20 mouse cellular contexts compared by ENCODE assay signal in the genomic region with DNA sequence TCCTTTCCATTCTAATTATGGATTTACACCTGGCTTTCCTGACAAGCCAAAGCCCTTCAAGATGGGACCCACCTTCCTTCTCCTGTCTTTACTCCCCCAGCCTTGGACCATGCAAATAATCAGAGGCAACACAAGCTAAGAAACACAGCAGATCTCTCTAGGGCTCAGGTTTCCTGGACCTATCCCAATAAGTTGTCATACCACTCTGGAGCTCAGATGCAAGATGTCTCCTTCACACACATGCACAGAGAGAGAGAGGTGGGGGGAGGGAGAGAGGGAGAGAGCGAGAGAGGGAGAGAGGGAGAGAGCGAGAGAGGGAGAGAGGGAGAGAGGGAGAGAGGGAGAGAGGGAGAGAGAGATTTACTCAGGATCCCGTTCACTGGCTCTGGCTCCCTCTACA. TPM values are rescaled to one million over a fixed set of nuclear protein-coding genes. Genes with fewer than 3 reads are reported as not detected.
DNase-seq lines count a peak whose midpoint lies in the region; ATAC-seq and TF ChIP-seq lines count a peak whose summit lies in the region.
"Had no signal": no experiment of that assay in that cellular context is flagged by ENCODE, and none has a peak within 500 bp of the region (broad histone marks: within the 10 kb centered on the region; RNA-seq: fewer than 3 reads in every experiment).

No protein-coding gene starts in this region.

- H3K27ac ChIP-seq in hindbrain, postnatal 0 days: 0 out of 2 replicates have a peak overlapping the region, but pooled peaks have one; percentile 74
- no peak overlapping the region for H3K27ac ChIP-seq in hindbrain, embryonic 12.5 days
- H3K27ac ChIP-seq in lung, embryonic 15.5 days: peak overlapping the region; percentile 56; the same call in 1 of the 2 replicates
- peak overlapping the region; percentile 89 for H3K27ac ChIP-seq in midbrain, embryonic 15.5 days
- H3K27ac ChIP-seq: liver, embryonic 12.5 days had no signal

- no peaks in the 10 kb centered on the region for H3K27me3 ChIP-seq in hindbrain, postnatal 0 days (ENCODE audit: insufficient read depth, low read length)
- peaks cover 3% of the 10 kb centered on the region; the same call in 1 of the 2 replicates for H3K27me3 ChIP-seq in hindbrain, embryonic 12.5 days
- H3K27me3 ChIP-seq in lung, embryonic 15.5 days: no peaks in the 10 kb centered on the region
- no peaks in the 10 kb centered on the region for H3K27me3 ChIP-seq in midbrain, embryonic 15.5 days (replicated peaks)

- H3K9me3 ChIP-seq in hindbrain, postnatal 0 days (ENCODE audit: low read length): no peaks in the 10 kb centered on the region
- H3K9me3 ChIP-seq in hindbrain, embryonic 12.5 days (replicated peaks): no peaks in the 10 kb centered on the region
- H3K9me3 ChIP-seq in lung, embryonic 15.5 days: no peaks in the 10 kb centered on the region
- H3K9me3 ChIP-seq in midbrain, embryonic 15.5 days: no peaks in the 10 kb centered on the region
- H3K9me3 ChIP-seq: liver, embryonic 12.5 days had no signal

- no peaks in the 10 kb centered on the region for H3K36me3 ChIP-seq in hindbrain, postnatal 0 days (ENCODE audit: insufficient read depth, low read length)
- H3K36me3 ChIP-seq in hindbrain, embryonic 12.5 days: no peaks in the 10 kb centered on the region
- no peaks in the 10 kb centered on the region for H3K36me3 ChIP-seq in lung, embryonic 15.5 days
- no peaks in the 10 kb centered on the region for H3K36me3 ChIP-seq in midbrain, embryonic 15.5 days (replicated peaks)
- H3K36me3 ChIP-seq: liver, embryonic 12.5 days had no signal

- no peak overlapping the region for H3K4me2 ChIP-seq in hindbrain, postnatal 0 days (ENCODE audit: low read depth, low read length)
- no peak overlapping the region for H3K4me2 ChIP-seq in hindbrain, embryonic 12.5 days (replicated peaks)
- H3K4me2 ChIP-seq in lung, embryonic 15.5 days: no peak overlapping the region
- no peak overlapping the region for H3K4me2 ChIP-seq in midbrain, embryonic 15.5 days
- H3K4me2 ChIP-seq: liver, embryonic 12.5 days had no signal

- no peak for TF ChIP-seq CTCF in hindbrain, postnatal 0 days (IDR thresholded peaks at IDR 0.05; ENCODE audit: low read depth)
- no peak for TF ChIP-seq CTCF in lung, adult 2 months (IDR thresholded peaks at IDR 0.05; ENCODE audit: insufficient read depth, low read length)

- DNase-seq in hindbrain, postnatal 0 days (ENCODE audit: low spot score): no peak
- no peak for DNase-seq in lung, adult 2 months
- peak; percentile 56 for DNase-seq in brain, adult 2 months (ENCODE audit: low read depth, low spot score)
- no peak for DNase-seq in c-Kit-positive CD71-positive TER-119-positive erythroid progenitor cells, embryonic 14.5 days (ENCODE audit: low spot score)
- DNase-seq: cerebellum, adult 2 months; gastrocnemius, postnatal 10 days; heart, postnatal 14 days; kidney, postnatal 10 days; right cerebral cortex, adult 18-20 months; thymus, postnatal 36 days had no signal

- WGBS in hindbrain, postnatal 0 days: 28% methylated on average over 1 of the region's 3 CpGs
- 50% methylated on average over 1 of the region's 3 CpGs for WGBS in hindbrain, embryonic 12.5 days
- 8% methylated on average over 2 of the region's 3 CpGs for WGBS in lung, embryonic 15.5 days
- WGBS in lung, adult 2 months: 60% methylated on average over 1 of the region's 3 CpGs
- WGBS in midbrain, embryonic 15.5 days: 38% methylated on average over 1 of the region's 3 CpGs

- no peak for ATAC-seq in hindbrain, postnatal 0 days
- no peak for ATAC-seq in hindbrain, embryonic 12.5 days (ENCODE audit: low FRiP score)
- peak; percentile 56; the same call in 1 of the 2 replicates for ATAC-seq in lung, embryonic 15.5 days (ENCODE audit: borderline replicate concordance, extremely low read depth, low FRiP score, low TSS enrichment)
- ATAC-seq in midbrain, embryonic 15.5 days (replicated peaks): no peak
- ATAC-seq: forebrain, embryonic 16.5 days; liver, embryonic 12.5 days had no signal

- H3K4me1 ChIP-seq in hindbrain, postnatal 0 days (ENCODE audit: insufficient read depth, low read length): peaks cover 32% of the 10 kb centered on the region
- peaks cover 21% of the 10 kb centered on the region for H3K4me1 ChIP-seq in hindbrain, embryonic 12.5 days
- H3K4me1 ChIP-seq in lung, embryonic 15.5 days: peaks cover 33% of the 10 kb centered on the region
- peaks cover 2% of the 10 kb centered on the region; the same call in 1 of the 2 replicates for H3K4me1 ChIP-seq in lung, adult 2 months (ENCODE audit: control insufficient read depth, insufficient read depth, low read length)
- H3K4me1 ChIP-seq in midbrain, embryonic 15.5 days: peaks cover 48% of the 10 kb centered on the region
- H3K4me1 ChIP-seq: liver, embryonic 12.5 days had no signal

- H3K4me3 ChIP-seq in hindbrain, postnatal 0 days (ENCODE audit: low read length): no peak overlapping the region
- no peak overlapping the region for H3K4me3 ChIP-seq in hindbrain, embryonic 12.5 days
- no peak overlapping the region for H3K4me3 ChIP-seq in lung, embryonic 15.5 days
- H3K4me3 ChIP-seq in lung, adult 2 months (replicated peaks; ENCODE audit: extremely low read depth, low read depth, low read length): no peak overlapping the region
- no peak overlapping the region for H3K4me3 ChIP-seq in midbrain, embryonic 15.5 days
- H3K4me3 ChIP-seq: liver, embryonic 12.5 days had no signal

- no peak overlapping the region for H3K9ac ChIP-seq in hindbrain, postnatal 0 days (replicated peaks; ENCODE audit: low read length)
- no peak overlapping the region for H3K9ac ChIP-seq in hindbrain, embryonic 12.5 days
- no peak overlapping the region for H3K9ac ChIP-seq in lung, embryonic 15.5 days
- H3K9ac ChIP-seq in midbrain, embryonic 15.5 days: no peak overlapping the region
- H3K9ac ChIP-seq: liver, embryonic 12.5 days had no signal

- no peak for TF ChIP-seq POLR2A in lung, adult 2 months (IDR thresholded peaks at IDR 0.05; ENCODE audit: borderline replicate concordance, extremely low read depth, low read depth, low read length)

RNA-seq across cellular contexts. Expression of a gene that starts 10.1 kb away (rescaled TPM):
- 0.89 and 1.0 TPM in 2 replicates for total RNA-seq in hindbrain, postnatal 0 days (2014; rRNA removed)
- polyA plus RNA-seq in hindbrain, postnatal 0 days (2015; fragmentation: Nextera tagmentation; extraction: Ambion mirVana): 1.8 and 2.3 TPM in 2 replicates
- polyA plus RNA-seq in hindbrain, embryonic 12.5 days (2016; fragmentation: Nextera tagmentation; extraction: Ambion mirVana): 0.68 and 0.83 TPM in 2 replicates
- polyA plus RNA-seq in lung, embryonic 15.5 days (2015; fragmentation: Nextera tagmentation; extraction: Ambion mirVana): 1.1 TPM in 2 replicates
- 1.8 and 8.2 TPM in 2 replicates for polyA plus RNA-seq in lung, adult 2 months (2012; rRNA removed)
- polyA plus RNA-seq in midbrain, embryonic 15.5 days (2015; fragmentation: Nextera tagmentation; extraction: Ambion mirVana): 3.4 and 4.4 TPM in 2 replicates
- total RNA-seq: common myeloid progenitor, adult 5-6 weeks; megakaryocyte progenitor cell, adult 5-6 weeks had no signal

RNA-seq across cellular contexts. Expression of a gene that starts 15.3 kb away (rescaled TPM):
- 0.43 TPM in 1 of 2 replicates, not detected in the other for total RNA-seq in hindbrain, postnatal 0 days (2014; rRNA removed)
- polyA plus RNA-seq in hindbrain, postnatal 0 days (2015; fragmentation: Nextera tagmentation; extraction: Ambion mirVana): not detected in 2 replicates
- polyA plus RNA-seq in hindbrain, embryonic 12.5 days (2016; fragmentation: Nextera tagmentation; extraction: Ambion mirVana): 0.29 and 0.70 TPM in 2 replicates
- not detected in 2 replicates for polyA plus RNA-seq in lung, embryonic 15.5 days (2015; fragmentation: Nextera tagmentation; extraction: Ambion mirVana)
- 0.11 TPM in 1 of 2 replicates, not detected in the other for polyA plus RNA-seq in lung, adult 2 months (2012; rRNA removed)
- polyA plus RNA-seq in midbrain, embryonic 15.5 days (2015; fragmentation: Nextera tagmentation; extraction: Ambion mirVana): not detected in 2 replicates
- total RNA-seq: adrenal gland, adult 18-20 months; common myeloid progenitor, adult 5-6 weeks; gastrocnemius, postnatal 10 days; heart, postnatal 14 days; layer of hippocampus, postnatal 14 days; left cerebral cortex, postnatal 36 days; megakaryocyte progenitor cell, adult 5-6 weeks had no signal
- polyA plus RNA-seq: forebrain, embryonic 16.5 days had no signal

RNA-seq across cellular contexts. Expression of a gene that starts 18.6 kb away (rescaled TPM):
- 8.4 and 12.1 TPM in 2 replicates for total RNA-seq in hindbrain, postnatal 0 days (2014; rRNA removed)
- 7.4 and 9.1 TPM in 2 replicates for polyA plus RNA-seq in hindbrain, postnatal 0 days (2015; fragmentation: Nextera tagmentation; extraction: Ambion mirVana)
- polyA plus RNA-seq in hindbrain, embryonic 12.5 days (2016; fragmentation: Nextera tagmentation; extraction: Ambion mirVana): 10.6 and 11.7 TPM in 2 replicates
- 12.9 and 13.5 TPM in 2 replicates for polyA plus RNA-seq in lung, embryonic 15.5 days (2015; fragmentation: Nextera tagmentation; extraction: Ambion mirVana)
- 3.5 and 7.8 TPM in 2 replicates for polyA plus RNA-seq in lung, adult 2 months (2012; rRNA removed)
- polyA plus RNA-seq in midbrain, embryonic 15.5 days (2015; fragmentation: Nextera tagmentation; extraction: Ambion mirVana): 9.7 and 10.4 TPM in 2 replicates

RNA-seq across cellular contexts. Expression of a gene that starts 46.4 kb away (rescaled TPM):
- total RNA-seq in hindbrain, postnatal 0 days (2014; rRNA removed): 106 and 118 TPM in 2 replicates
- 83.0 and 84.0 TPM in 2 replicates for polyA plus RNA-seq in hindbrain, postnatal 0 days (2015; fragmentation: Nextera tagmentation; extraction: Ambion mirVana)
- 97.6 and 99.6 TPM in 2 replicates for polyA plus RNA-seq in hindbrain, embryonic 12.5 days (2016; fragmentation: Nextera tagmentation; extraction: Ambion mirVana)
- 84.2 and 91.5 TPM in 2 replicates for polyA plus RNA-seq in lung, embryonic 15.5 days (2015; fragmentation: Nextera tagmentation; extraction: Ambion mirVana)
- polyA plus RNA-seq in lung, adult 2 months (2012; rRNA removed): 27.4 and 37.1 TPM in 2 replicates
- polyA plus RNA-seq in midbrain, embryonic 15.5 days (2015; fragmentation: Nextera tagmentation; extraction: Ambion mirVana): 158 TPM in 2 replicates
